8 mouse cellular contexts compared by ENCODE assay signal in the genomic region with DNA sequence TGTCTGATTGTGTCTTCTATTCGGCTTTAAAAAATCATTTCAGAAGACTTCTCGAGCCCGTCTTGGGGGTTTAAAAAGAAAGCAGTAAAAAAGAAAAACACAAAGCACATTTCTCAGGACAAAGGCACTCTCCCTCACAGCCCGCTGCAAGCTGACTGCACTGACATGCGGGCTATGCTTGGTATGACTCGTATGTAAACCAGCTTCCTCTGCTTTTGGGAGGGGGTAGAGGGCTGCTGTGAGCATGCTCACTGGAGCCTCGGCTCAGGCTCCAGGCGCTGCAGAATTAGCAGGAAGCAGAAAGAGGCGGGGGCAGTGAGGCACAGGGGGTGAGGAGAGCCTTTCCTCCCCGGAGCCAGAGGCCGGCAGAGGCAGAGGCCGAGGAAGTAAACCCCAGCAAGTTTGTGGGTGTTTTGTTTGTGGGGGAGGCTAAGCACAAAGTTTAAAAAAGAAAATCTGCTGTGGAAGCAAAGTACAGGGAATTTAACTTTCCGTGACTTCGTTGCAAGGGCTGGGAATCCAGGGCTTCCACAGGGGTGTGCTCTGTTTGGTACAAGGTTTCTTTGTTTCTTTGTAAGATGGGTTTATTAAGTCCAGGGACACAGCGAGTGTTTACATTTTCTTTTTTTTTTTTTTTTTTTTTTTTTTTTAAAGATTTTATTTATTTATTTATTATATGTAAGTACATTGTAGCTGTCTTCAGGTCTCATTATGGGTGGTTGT. TPM values are rescaled to one million over a fixed set of nuclear protein-coding genes. Genes with fewer than 3 reads are reported as not detected.
DNase-seq lines count a peak whose midpoint lies in the region; ATAC-seq lines count a peak whose summit lies in the region.

No protein-coding gene starts in this region.

- H3K9me3 ChIP-seq in intestine, embryonic 16.5 days (ENCODE audit: control insufficient read depth, low read length) = 0 out of 2 replicates have a peak, but pooled peaks cover under 1% of the 10 kb centered on the region
- peaks cover under 1% of the 10 kb centered on the region; the same call in 1 of the 2 replicates for H3K9me3 ChIP-seq in midbrain, embryonic 10.5 days (replicated peaks)

- H3K27me3 ChIP-seq in intestine, embryonic 16.5 days (replicated peaks; ENCODE audit: control insufficient read depth, insufficient read depth, low read length) = no peaks in the 10 kb centered on the region
- no peaks in the 10 kb centered on the region for H3K27me3 ChIP-seq in midbrain, embryonic 10.5 days (ENCODE audit: low read depth, poor library complexity, severe bottlenecking)

- H3K36me3 ChIP-seq in intestine, embryonic 16.5 days (ENCODE audit: control insufficient read depth, insufficient read depth, low read length) = peaks cover under 1% of the 10 kb centered on the region; the same call in 1 of the 2 replicates
- peaks cover 17% of the 10 kb centered on the region for H3K36me3 ChIP-seq in midbrain, embryonic 10.5 days

- ATAC-seq in intestine, embryonic 16.5 days = peak; percentile 92

- H3K4me2 ChIP-seq in intestine, embryonic 16.5 days (ENCODE audit: low read depth, low read length) = peak overlapping the region; percentile 75

- intact Hi-C loops in left cerebral cortex, postnatal 4 days (cut with DNase I) = loop anchor here (5.0 kb wide), 1 partner anchor 39 kb away; no protein-coding TSS in a partner anchor

- H3K9ac ChIP-seq in intestine, embryonic 16.5 days (ENCODE audit: low read depth, low read length) = peak overlapping the region; percentile 82

- H3K27ac ChIP-seq in intestine, embryonic 16.5 days (ENCODE audit: low read length) = peak overlapping the region; percentile 90
- H3K27ac ChIP-seq in midbrain, embryonic 10.5 days (replicated peaks) = peak overlapping the region; percentile 94

- WGBS in intestine, embryonic 16.5 days = 4% methylated on average over 15 of the region's 15 CpGs
- 12% methylated on average over 15 of the region's 15 CpGs for WGBS in midbrain, embryonic 10.5 days

- H3K4me3 ChIP-seq in intestine, embryonic 16.5 days (ENCODE audit: low read length) = peak overlapping the region; percentile 62
- peak overlapping the region; percentile 69 for H3K4me3 ChIP-seq in midbrain, embryonic 10.5 days

- peaks cover 30% of the 10 kb centered on the region for H3K4me1 ChIP-seq in intestine, embryonic 16.5 days (ENCODE audit: control insufficient read depth, insufficient read depth, low read length)
- peaks cover 41% of the 10 kb centered on the region for H3K4me1 ChIP-seq in midbrain, embryonic 10.5 days

- peak; percentile 65 for DNase-seq in R1 (ENCODE audit: low read depth, low spot score)
- peak; percentile 88 for DNase-seq in embryo, embryonic 9.5 days (ENCODE audit: extremely low spot score)
- DNase-seq in gastrocnemius, postnatal 4 days (ENCODE audit: low spot score in 2 of 2) = peak; percentile 60 to 86
- DNase-seq in left cerebral cortex, postnatal 4 days = peak; percentile 83
- peak; percentile 90 for DNase-seq in midbrain, embryonic 10.5 days (ENCODE audit: low spot score)
- peak; percentile 75 for DNase-seq in right cerebral cortex, postnatal 25 days
- peak; percentile 64 for DNase-seq in urinary bladder, postnatal 25 days (ENCODE audit: low spot score)

RNA-seq across cellular contexts. Expression of gene Vgll4, which starts 48.0 kb away (rescaled TPM):
- total RNA-seq in gastrocnemius, postnatal 4 days (2021) = 10 to 100 TPM; 42.2 to 48.2 TPM
- polyA plus RNA-seq in intestine, embryonic 16.5 days (2015; fragmentation: Nextera tagmentation; extraction: Ambion mirVana) = 66.1 and 75.7 TPM in 2 replicates
- total RNA-seq in left cerebral cortex, postnatal 4 days (2021) = 10 to 100 TPM; 60.0 to 63.7 TPM
- polyA plus RNA-seq in midbrain, embryonic 10.5 days (2016; fragmentation: Nextera tagmentation; extraction: Ambion mirVana) = 70.9 and 79.7 TPM in 2 replicates

Comparison
In these comparisons a context has a peak if more than half of its experiments do, and no peak if none do; other contexts are left out.
1. Peak in every context shown above with its lines: DNase-seq, ATAC-seq, H3K4me3 ChIP-seq and H3K27ac ChIP-seq.